Comparison of ENCODE assay signal across 8 mouse cellular contexts in genomic region chr14:79486617-79486992, GRCm38 (mm10). TPM values are rescaled to one million over a fixed set of nuclear protein-coding genes. Genes with fewer than 3 reads are reported as not detected.
DNase-seq lines count a peak whose midpoint lies in the region; ATAC-seq and TF ChIP-seq lines count a peak whose summit lies in the region.

No protein-coding gene starts in this region.

- H3K4me3 ChIP-seq in kidney, adult 2 months (ENCODE audit: insufficient read depth, low read depth, low read length), result no peak overlapping the region
- H3K4me3 ChIP-seq in hindbrain, embryonic 10.5 days, result peak overlapping the region; percentile 48

- no peak for TF ChIP-seq CTCF in kidney, adult 2 months (conservative IDR thresholded peaks at IDR 0.05; ENCODE audit: insufficient read depth, insufficient read length, low read depth, low read length)

- no peaks in the 10 kb centered on the region for H3K9me3 ChIP-seq in hindbrain, embryonic 10.5 days

- peak; percentile 43 for ATAC-seq in megakaryocyte progenitor cell, adult 5-6 weeks (replicated peaks; ENCODE audit: poor library complexity)

- no peaks in the 10 kb centered on the region for H3K36me3 ChIP-seq in kidney, adult 2 months (ENCODE audit: control insufficient read depth, insufficient read depth, low read length)
- H3K36me3 ChIP-seq in hindbrain, embryonic 10.5 days, result no peaks in the 10 kb centered on the region

- peaks cover 42% of the 10 kb centered on the region for H3K4me1 ChIP-seq in kidney, adult 2 months (ENCODE audit: control insufficient read depth, insufficient read depth, low read length)
- H3K4me1 ChIP-seq in hindbrain, embryonic 10.5 days (replicated peaks), result peaks cover 33% of the 10 kb centered on the region

- H3K27me3 ChIP-seq in kidney, adult 2 months (replicated peaks; ENCODE audit: control insufficient read depth, insufficient read depth, low read length), result no peaks in the 10 kb centered on the region
- H3K27me3 ChIP-seq in hindbrain, embryonic 10.5 days (ENCODE audit: insufficient read depth, poor library complexity, severe bottlenecking), result peaks cover 15% of the 10 kb centered on the region; the same call in 1 of the 2 replicates

- DNase-seq in kidney, adult 2 months, result no peak
- DNase-seq in kidney, adult 9 months, result no peak
- DNase-seq in embryo, embryonic 11 days, result peak; percentile 27
- no peak for DNase-seq in hindbrain, embryonic 10.5 days (ENCODE audit: low spot score)
- no peak for DNase-seq in ovary, postnatal 36 days (ENCODE audit: low spot score)
- DNase-seq in gastrocnemius, adult 8-10 months (ENCODE audit: low spot score in 2 of 2), result no peak
- DNase-seq in gastrocnemius, postnatal 4 days (ENCODE audit: low spot score in 2 of 2), result no peak

- 6% methylated on average over 8 of the region's 8 CpGs for WGBS in kidney, adult 2 months
- WGBS in hindbrain, embryonic 10.5 days, result 19% methylated on average over 8 of the region's 8 CpGs

- H3K27ac ChIP-seq in kidney, adult 2 months (ENCODE audit: insufficient read depth, low read depth, low read length), result peak overlapping the region; percentile 84
- H3K27ac ChIP-seq in hindbrain, embryonic 10.5 days, result peak overlapping the region; percentile 19; the same call in 1 of the 2 replicates

- TF ChIP-seq POLR2A in kidney, adult 2 months (IDR thresholded peaks at IDR 0.05; ENCODE audit: low read depth, low read length), result no peak

RNA-seq across cellular contexts. Expression of gene Wbp4, which starts 5.3 kb away (rescaled TPM):
- 4.7 and 5.0 TPM in 2 replicates for polyA plus RNA-seq in kidney, adult 2 months (2012; rRNA removed)
- polyA plus RNA-seq in hindbrain, embryonic 10.5 days (2016; fragmentation: Nextera tagmentation; extraction: Ambion mirVana), result 38.9 and 47.0 TPM in 2 replicates
- total RNA-seq in megakaryocyte progenitor cell, adult 5-6 weeks (2015), result 33.6 and 34.2 TPM in 2 replicates
- 50.2 and 84.2 TPM in 2 replicates for total RNA-seq in megakaryocyte progenitor cell, adult 5-6 weeks (2017)
- total RNA-seq in gastrocnemius, adult 8-10 months (2022), result 10 to 100 TPM; 18.1 to 23.2 (median 20.3) TPM
- total RNA-seq in gastrocnemius, postnatal 4 days (2021), result 10 to 100 TPM; 33.3 to 34.6 TPM

RNA-seq across cellular contexts. Expression of gene Elf1, which starts 5.6 kb away (rescaled TPM):
- 15.3 and 15.4 TPM in 2 replicates for polyA plus RNA-seq in kidney, adult 2 months (2012; rRNA removed)
- polyA plus RNA-seq in hindbrain, embryonic 10.5 days (2016; fragmentation: Nextera tagmentation; extraction: Ambion mirVana), result 5.3 and 6.9 TPM in 2 replicates
- total RNA-seq in megakaryocyte progenitor cell, adult 5-6 weeks (2015), result 96.8 and 98.3 TPM in 2 replicates
- 178 and 189 TPM in 2 replicates for total RNA-seq in megakaryocyte progenitor cell, adult 5-6 weeks (2017)
- total RNA-seq in gastrocnemius, adult 8-10 months (2022), result 1 to 10 TPM; 3.0 to 4.3 (median 4.0) TPM
- total RNA-seq in gastrocnemius, postnatal 4 days (2021), result 10 to 100 TPM; 11.5 to 13.0 TPM

RNA-seq across cellular contexts. Expression of gene Kbtbd6, which starts 35.0 kb away (rescaled TPM):
- polyA plus RNA-seq in kidney, adult 2 months (2012; rRNA removed), result 0.14 and 0.15 TPM in 2 replicates
- 4.9 and 6.0 TPM in 2 replicates for polyA plus RNA-seq in hindbrain, embryonic 10.5 days (2016; fragmentation: Nextera tagmentation; extraction: Ambion mirVana)
- 4.7 and 5.7 TPM in 2 replicates for total RNA-seq in megakaryocyte progenitor cell, adult 5-6 weeks (2015)
- total RNA-seq in megakaryocyte progenitor cell, adult 5-6 weeks (2017), result 5.1 and 6.6 TPM in 2 replicates
- not detected for total RNA-seq in gastrocnemius, adult 8-10 months (2022)
- under 1 TPM; 0.69 to 0.83 TPM for total RNA-seq in gastrocnemius, postnatal 4 days (2021)

Comparison
In these comparisons a context has a peak if more than half of its experiments do, and no peak if none do; other contexts are left out.
1. RNA of gene Elf1, which starts 5.6 kb away (total RNA-seq): 96.8 to 189 TPM in megakaryocyte progenitor cell, adult 5-6 weeks; 11.5 to 13.0 TPM in gastrocnemius, postnatal 4 days and 3.0 to 4.3 TPM in gastrocnemius, adult 8-10 months; every median in the first group is over 4 times any median in the second.